Mouse (Mus musculus): Measurements from ENCODE around the gene Acot3. TPM values are rescaled to one million over a fixed set of nuclear protein-coding genes. Genes with fewer than 3 reads are reported as not detected.
"Not testable (repeated sequence)": the region's sequence is repeated elsewhere in the genome, so short reads cannot be mapped to it uniquely, and the experiment has no call there.

Acot3 gene
- polyA plus RNA-seq, 1 experiment from 2014 or later: 0.28 TPM

- no peak overlapping the region for H3K4me3 ChIP-seq
- no peak overlapping the region for H3K27ac ChIP-seq
- 85% methylated on average over 2 of the region's 2 CpGs for WGBS
- no peak for DNase-seq (ENCODE audit: low spot score)
- H3K9me3 ChIP-seq (replicated peaks): no peaks in the 10 kb centered on the region
- no peaks in the 10 kb centered on the region for H3K27me3 ChIP-seq (ENCODE audit: low read depth, poor library complexity, severe bottlenecking)
- H3K36me3 ChIP-seq: no peaks in the 10 kb centered on the region
- no peaks in the 10 kb centered on the region for H3K4me1 ChIP-seq
These were observed 31.9 kb downstream of the Acot3 start for GRCm38 (mm10) chr12:84083842-84084241.

GRCm38 (mm10) chr12:84084581-84084980, 32.6 kb downstream of the Acot3 start:
- no peak overlapping the region for H3K27ac ChIP-seq
- H3K9me3 ChIP-seq (replicated peaks): 0 out of 2 replicates have a peak, but pooled peaks cover 2% of the 10 kb centered on the region
- H3K27me3 ChIP-seq (ENCODE audit: low read depth, poor library complexity, severe bottlenecking): no peaks in the 10 kb centered on the region
- no peak overlapping the region for H3K4me3 ChIP-seq
- no peak for DNase-seq (ENCODE audit: low spot score)
- no peaks in the 10 kb centered on the region for H3K36me3 ChIP-seq
- 91% methylated on average over 4 of the region's 4 CpGs for WGBS
- no peaks in the 10 kb centered on the region for H3K4me1 ChIP-seq

- WGBS: 91% methylated on average over 5 of the region's 5 CpGs
- DNase-seq (ENCODE audit: low spot score): not testable (repeated sequence)
These were observed 42.7 kb downstream of the Acot3 start for GRCm38 (mm10) chr12:84094666-84095065.

GRCm38 (mm10) chr12:84099605-84100004, 47.7 kb downstream of the Acot3 start:
- H3K36me3 ChIP-seq: no peaks in the 10 kb centered on the region
- no peaks in the 10 kb centered on the region for H3K9me3 ChIP-seq (replicated peaks)
- H3K4me1 ChIP-seq: no peaks in the 10 kb centered on the region
- H3K27me3 ChIP-seq (ENCODE audit: low read depth, poor library complexity, severe bottlenecking): 0 out of 2 replicates have a peak, but pooled peaks cover 6% of the 10 kb centered on the region
- no peak overlapping the region for H3K27ac ChIP-seq
- WGBS: 96% methylated on average over 2 of the region's 2 CpGs
- DNase-seq (ENCODE audit: low spot score): no peak
- no peak overlapping the region for H3K4me3 ChIP-seq

More at GRCm38 (mm10) chr12:84094666-84095065, 42.7 kb downstream of the Acot3 start:
- not testable (repeated sequence) for H3K27me3 ChIP-seq (ENCODE audit: low read depth, poor library complexity, severe bottlenecking); H3K9me3 ChIP-seq (replicated peaks); H3K4me3 ChIP-seq; H3K4me1 ChIP-seq; H3K27ac ChIP-seq; H3K36me3 ChIP-seq

GRCm38 (mm10) chr12:84100071-84100470, 48.1 kb downstream of the Acot3 start:
- no peaks in the 10 kb centered on the region for H3K9me3 ChIP-seq (replicated peaks)
- DNase-seq (ENCODE audit: low spot score): no peak
- H3K4me1 ChIP-seq: no peaks in the 10 kb centered on the region
- H3K27ac ChIP-seq: no peak overlapping the region
- H3K4me3 ChIP-seq: peak overlapping the region; percentile 61; the same call in 1 of the 2 replicates
- no peaks in the 10 kb centered on the region for H3K36me3 ChIP-seq
- 0 out of 2 replicates have a peak, but pooled peaks cover 6% of the 10 kb centered on the region for H3K27me3 ChIP-seq (ENCODE audit: low read depth, poor library complexity, severe bottlenecking)
- 63% methylated on average over 1 of the region's 1 CpGs for WGBS

GRCm38 (mm10) chr12:84100604-84101492, 48.9 kb downstream of the Acot3 start, which contains the start of gene Acot6:
Acot6 (plus strand) TSS chr12:84100654.
- DNase-seq (ENCODE audit: low spot score): peak; percentile 68
- not testable (repeated sequence) for H3K4me1 ChIP-seq; H3K36me3 ChIP-seq; H3K9me3 ChIP-seq (replicated peaks); H3K27me3 ChIP-seq (ENCODE audit: low read depth, poor library complexity, severe bottlenecking)
- Histone ChIP-seq H3K4me3 (peak within 1 kb of the TSS; percentile 61), H3K27ac (peak within 1 kb of the TSS; percentile 79)
- 1% methylated on average over 80 of the region's 80 CpGs for WGBS

GRCm38 (mm10) chr12:84101493-84101845, 49.5 kb downstream of the Acot3 start:
- Histone ChIP-seq H3K27ac (no peak overlapping the region), H3K27me3 (ENCODE audit: low read depth, poor library complexity, severe bottlenecking) (0 out of 2 replicates have a peak, but pooled peaks cover 6% of the 10 kb centered on the region), H3K36me3 (no peaks in the 10 kb centered on the region), H3K4me1 (no peaks in the 10 kb centered on the region), H3K4me3 (peak overlapping the region; percentile 61), H3K9me3 (replicated peaks) (no peaks in the 10 kb centered on the region)
- WGBS: 56% methylated on average over 2 of the region's 2 CpGs
- DNase-seq (ENCODE audit: low spot score): no peak

GRCm38 (mm10) chr12:84107012-84107411, 55.1 kb downstream of the Acot3 start:
- 76% methylated on average over 3 of the region's 3 CpGs for WGBS
- DNase-seq (ENCODE audit: low spot score): no peak
- H3K4me3 ChIP-seq: no peak overlapping the region

GRCm38 (mm10) chr12:84107692-84108091, 55.7 kb downstream of the Acot3 start:
- Histone ChIP-seq H3K4me3 (no peak overlapping the region), H3K36me3 (no peaks in the 10 kb centered on the region), H3K27ac (no peak overlapping the region), H3K4me1 (no peaks in the 10 kb centered on the region), H3K9me3 (replicated peaks) (no peaks in the 10 kb centered on the region), H3K27me3 (ENCODE audit: low read depth, poor library complexity, severe bottlenecking) (no peaks in the 10 kb centered on the region)
- no peak for DNase-seq (ENCODE audit: low spot score)
- WGBS: 76% methylated on average over 1 of the region's 1 CpGs

More at GRCm38 (mm10) chr12:84107012-84107411, 55.1 kb downstream of the Acot3 start:
- Histone ChIP-seq H3K27ac (no peak overlapping the region), H3K4me1 (no peaks in the 10 kb centered on the region), H3K9me3 (replicated peaks) (no peaks in the 10 kb centered on the region), H3K27me3 (ENCODE audit: low read depth, poor library complexity, severe bottlenecking) (0 out of 2 replicates have a peak, but pooled peaks cover 2% of the 10 kb centered on the region), H3K36me3 (no peaks in the 10 kb centered on the region)

- Histone ChIP-seq H3K27ac (no peak overlapping the region), H3K27me3 (ENCODE audit: low read depth, poor library complexity, severe bottlenecking) (no peaks in the 10 kb centered on the region), H3K9me3 (replicated peaks) (no peaks in the 10 kb centered on the region), H3K4me3 (no peak overlapping the region), H3K36me3 (no peaks in the 10 kb centered on the region), H3K4me1 (peaks cover 4% of the 10 kb centered on the region)
- DNase-seq (ENCODE audit: low spot score): no peak
- 85% methylated on average over 1 of the region's 1 CpGs for WGBS
These were observed 58.0 kb downstream of the Acot3 start for GRCm38 (mm10) chr12:84109924-84110323.

Other genes with a start within 250 kb of the Acot3 start
- gene Numb, start 130.2 kb upstream of the Acot3 start, polyA plus RNA-seq (2016; fragmentation: Nextera tagmentation; extraction: Ambion mirVana): 32.7 and 37.4 TPM in 2 replicates
- 18.5 and 21.9 TPM in 2 replicates for gene Riox1, start 101.5 kb upstream of the Acot3 start, polyA plus RNA-seq (2016; fragmentation: Nextera tagmentation; extraction: Ambion mirVana)
- not detected in 2 replicates for gene Heatr4, start 67.3 kb upstream of the Acot3 start, polyA plus RNA-seq (2016; fragmentation: Nextera tagmentation; extraction: Ambion mirVana)
- gene Acot2, start 64.3 kb upstream of the Acot3 start, polyA plus RNA-seq (2016; fragmentation: Nextera tagmentation; extraction: Ambion mirVana): 14.0 and 15.1 TPM in 2 replicates
- 20.9 and 27.7 TPM in 2 replicates for gene Acot1, start 42.7 kb upstream of the Acot3 start, polyA plus RNA-seq (2016; fragmentation: Nextera tagmentation; extraction: Ambion mirVana)
- 0.15 and 0.16 TPM in 2 replicates for gene Acot4, start 13.8 kb upstream of the Acot3 start, polyA plus RNA-seq (2016; fragmentation: Nextera tagmentation; extraction: Ambion mirVana)
- not detected in 2 replicates for gene Gm49366, start 13.2 kb upstream of the Acot3 start, polyA plus RNA-seq (2016; fragmentation: Nextera tagmentation; extraction: Ambion mirVana)
- not detected in 2 replicates for gene Acot5, start 17.2 kb downstream of the Acot3 start, polyA plus RNA-seq (2016; fragmentation: Nextera tagmentation; extraction: Ambion mirVana)
- gene Acot6, start 48.5 kb downstream of the Acot3 start, polyA plus RNA-seq (2016; fragmentation: Nextera tagmentation; extraction: Ambion mirVana): 0.48 and 0.73 TPM in 2 replicates
- 3.7 and 4.9 TPM in 2 replicates for gene Dnal1, start 62.2 kb downstream of the Acot3 start, polyA plus RNA-seq (2016; fragmentation: Nextera tagmentation; extraction: Ambion mirVana)
- gene Pnma1, start 96.3 kb downstream of the Acot3 start, polyA plus RNA-seq (2016; fragmentation: Nextera tagmentation; extraction: Ambion mirVana): 1.2 TPM in 2 replicates
- gene Elmsan1, start 166.7 kb downstream of the Acot3 start, polyA plus RNA-seq (2016; fragmentation: Nextera tagmentation; extraction: Ambion mirVana): 9.2 and 10.7 TPM in 2 replicates
- 12.9 and 14.6 TPM in 2 replicates for gene Ptgr2, start 233.1 kb downstream of the Acot3 start, polyA plus RNA-seq (2016; fragmentation: Nextera tagmentation; extraction: Ambion mirVana)